Mouse (Mus musculus) megakaryocyte, embryonic 14.5 days (primary cell): ENCODE measurements around the gene Scn5a. TPM values are rescaled to one million over a fixed set of nuclear protein-coding genes. Genes with fewer than 3 reads are reported as not detected.

ENCODE experiments used
- H3K27me3 ChIP-seq: replicated peaks from 2 replicates; pipeline ENCODE3; 2012; ENCODE audit warnings: inconsistent platforms
- H3K36me3 ChIP-seq: replicated peaks from 2 replicates; pipeline ENCODE3; 2012; ENCODE audit warnings: low read length, inconsistent platforms, mixed read lengths
- H3K4me1 ChIP-seq: 2 replicates; pipeline ENCODE4 v1.6.1; 2012; ENCODE audit warnings: inconsistent platforms
- H3K4me3 ChIP-seq: replicated peaks from 2 replicates; pipeline ENCODE3; 2012; ENCODE audit warnings: moderate library complexity, mild to moderate bottlenecking, inconsistent platforms
- H3K9me3 ChIP-seq: 2 replicates; pipeline ENCODE4 v1.6.1; 2012; ENCODE audit warnings: inconsistent platforms
- FLI1 ChIP-seq: IDR thresholded peaks from 2 replicates; pipeline ENCODE4 v1.6.1; 2012; ENCODE audit warnings: low read length, inconsistent platforms, mixed read lengths
- GATA1 ChIP-seq: IDR thresholded peaks from 3 replicates; pipeline ENCODE4 v1.6.1; 2012; ENCODE audit warnings: mixed read lengths, low read length, inconsistent platforms, borderline replicate concordance
- polyA plus RNA-seq: library from polyadenylated mRNA; stranded (reverse); fragments of >175 nt; gene quantifications from 2 replicates; pipeline ENCODE4 v1.2.3, GENCODE M21; 2012; ENCODE audit warnings: low replicate concordance; ENCODE audit not compliant: insufficient read depth

Gene Scn5a
- polyA plus RNA-seq, 1 experiment, result 0.04 TPM

DNA sequence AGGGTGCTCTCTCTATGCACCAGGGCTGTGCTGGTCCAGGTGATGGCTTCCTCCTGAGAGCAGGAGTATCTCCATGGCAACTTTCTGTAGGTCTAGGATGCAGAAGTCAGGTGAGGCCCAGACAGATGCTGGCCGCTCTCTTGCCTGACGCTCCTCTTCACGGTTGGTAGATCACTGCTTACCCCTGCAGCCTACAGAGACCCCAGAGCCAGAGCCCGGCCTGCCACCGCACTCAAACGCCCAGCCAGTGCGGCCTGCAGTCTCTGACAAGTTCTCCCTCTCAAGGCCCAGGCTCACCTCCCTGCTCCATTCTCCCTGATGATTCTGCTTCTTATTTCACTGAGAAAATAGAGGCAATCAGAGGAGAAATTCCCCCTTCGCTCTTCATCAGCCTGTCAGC lies 31.7 kb downstream of the Scn5a start:
- TF ChIP-seq FLI1, result no peak
- TF ChIP-seq GATA1, result no peak
- peaks cover 15% of the 10 kb centered on the region for H3K9me3 ChIP-seq
- no peaks in the 10 kb centered on the region for H3K36me3 ChIP-seq
- H3K4me3 ChIP-seq, result no peak overlapping the region
- no peaks in the 10 kb centered on the region for H3K4me1 ChIP-seq
- peaks cover 25% of the 10 kb centered on the region for H3K27me3 ChIP-seq

DNA sequence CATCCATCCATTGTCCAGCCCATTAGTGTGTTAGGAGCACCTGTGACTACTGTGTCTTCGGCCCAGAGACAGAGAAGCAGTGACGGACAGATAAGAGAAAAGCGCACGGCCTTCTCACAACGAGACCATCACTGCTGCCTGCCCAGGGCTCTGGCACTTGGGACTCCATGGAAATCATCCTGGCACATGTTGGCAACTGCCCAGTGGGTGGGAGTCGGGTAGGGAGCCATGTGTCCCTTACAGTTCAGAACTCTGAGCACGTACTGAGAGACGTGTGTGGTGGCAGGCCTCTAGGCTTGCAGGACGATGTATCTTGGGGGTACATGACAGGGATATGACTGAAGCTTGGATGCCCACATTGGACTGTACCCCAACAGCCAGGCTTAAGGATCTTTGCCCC lies 38.1 kb downstream of the Scn5a start:
- Histone ChIP-seq H3K9me3 (no peaks in the 10 kb centered on the region), H3K4me1 (no peaks in the 10 kb centered on the region), H3K36me3 (no peaks in the 10 kb centered on the region), H3K4me3 (no peak overlapping the region), H3K27me3 (peaks cover 24% of the 10 kb centered on the region)
- TF ChIP-seq GATA1 (no peak), FLI1 (no peak)

DNA sequence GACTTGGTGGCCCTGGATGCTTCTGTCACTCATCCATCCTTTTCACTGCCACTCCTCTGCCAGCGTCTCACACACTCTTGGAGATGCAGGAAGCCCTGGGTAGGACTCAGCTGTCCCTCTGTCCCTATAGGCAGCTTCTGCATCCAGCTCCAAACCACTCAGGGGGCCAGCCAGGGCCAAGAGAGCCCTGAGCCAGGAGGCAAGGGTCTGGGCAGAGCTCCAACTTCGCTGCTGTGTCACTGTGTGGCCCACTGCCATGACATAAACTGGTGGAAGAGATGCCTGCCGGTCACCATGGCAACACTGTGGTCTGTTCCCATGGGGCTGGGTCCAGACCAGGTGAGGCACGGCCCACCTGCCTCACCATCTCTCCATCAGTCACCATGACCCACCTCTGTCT lies 41.0 kb downstream of the Scn5a start:
- Histone ChIP-seq H3K27me3 (peaks cover 21% of the 10 kb centered on the region), H3K9me3 (no peaks in the 10 kb centered on the region), H3K36me3 (no peaks in the 10 kb centered on the region), H3K4me1 (no peaks in the 10 kb centered on the region), H3K4me3 (no peak overlapping the region)
- TF ChIP-seq GATA1 (no peak), FLI1 (no peak)

DNA sequence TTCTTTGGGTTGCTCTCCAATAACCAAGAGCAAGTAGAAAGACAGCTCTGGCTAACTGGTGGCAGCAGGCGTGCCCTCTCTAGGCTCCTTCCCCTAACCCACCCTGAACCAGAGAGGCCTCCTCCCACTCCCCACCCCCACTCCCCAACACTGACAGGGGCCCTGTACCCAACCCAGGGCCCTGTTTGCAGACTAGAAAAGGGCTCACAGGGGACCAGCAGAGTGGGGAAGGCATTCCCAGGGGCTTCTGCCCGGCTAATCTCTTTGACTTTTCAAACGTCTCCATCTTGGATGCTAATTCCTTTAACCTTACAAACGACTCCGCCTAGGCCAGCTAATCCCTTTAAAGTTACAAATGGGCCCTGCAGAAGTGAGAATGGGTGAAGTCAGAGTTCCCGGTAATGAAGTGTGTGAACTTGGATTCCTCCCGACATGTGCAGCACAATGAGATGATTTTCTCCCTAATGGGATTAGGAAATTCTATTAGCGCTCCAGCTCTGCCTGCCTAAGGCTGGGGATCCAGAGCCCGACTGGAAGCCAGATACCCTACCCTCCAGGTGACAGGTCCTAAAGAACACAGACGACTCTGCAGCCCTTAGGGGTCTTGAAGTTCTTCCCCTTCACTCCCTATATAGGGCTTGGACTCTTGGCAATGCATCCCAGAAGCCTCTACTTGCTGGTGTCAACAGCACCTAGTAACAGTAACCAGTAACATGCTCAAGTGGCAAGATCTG lies 47.0 kb downstream of the Scn5a start:
- Histone ChIP-seq H3K9me3 (no peaks in the 10 kb centered on the region), H3K36me3 (no peaks in the 10 kb centered on the region), H3K4me3 (no peak overlapping the region), H3K4me1 (no peaks in the 10 kb centered on the region), H3K27me3 (peaks cover 37% of the 10 kb centered on the region)
- TF ChIP-seq GATA1 (no peak), FLI1 (no peak)

DNA sequence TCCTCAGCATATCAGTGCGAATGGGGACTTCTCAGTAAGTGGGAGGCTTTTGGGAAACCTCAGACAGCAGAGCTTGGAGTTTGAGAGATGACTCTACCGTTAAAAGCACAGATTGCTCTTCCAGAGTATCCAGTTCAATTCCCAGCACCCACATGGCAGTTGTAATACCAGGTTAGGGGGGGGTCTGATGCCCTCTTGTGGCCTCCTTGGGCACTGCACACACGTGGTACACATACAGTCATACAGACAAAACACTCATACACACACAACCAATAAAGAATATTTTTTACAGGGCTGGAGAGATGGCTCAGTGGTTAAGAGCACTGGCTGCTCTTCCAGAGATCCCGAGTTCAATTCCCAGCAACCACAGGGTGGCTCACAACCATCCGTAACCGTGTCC lies 54.3 kb downstream of the Scn5a start:
- H3K36me3 ChIP-seq, result no peaks in the 10 kb centered on the region
- peaks cover 25% of the 10 kb centered on the region for H3K9me3 ChIP-seq
- no peak for TF ChIP-seq GATA1
- TF ChIP-seq FLI1, result no peak
- no peak overlapping the region for H3K4me3 ChIP-seq
- peaks cover 8% of the 10 kb centered on the region for H3K27me3 ChIP-seq
- no peaks in the 10 kb centered on the region for H3K4me1 ChIP-seq

DNA sequence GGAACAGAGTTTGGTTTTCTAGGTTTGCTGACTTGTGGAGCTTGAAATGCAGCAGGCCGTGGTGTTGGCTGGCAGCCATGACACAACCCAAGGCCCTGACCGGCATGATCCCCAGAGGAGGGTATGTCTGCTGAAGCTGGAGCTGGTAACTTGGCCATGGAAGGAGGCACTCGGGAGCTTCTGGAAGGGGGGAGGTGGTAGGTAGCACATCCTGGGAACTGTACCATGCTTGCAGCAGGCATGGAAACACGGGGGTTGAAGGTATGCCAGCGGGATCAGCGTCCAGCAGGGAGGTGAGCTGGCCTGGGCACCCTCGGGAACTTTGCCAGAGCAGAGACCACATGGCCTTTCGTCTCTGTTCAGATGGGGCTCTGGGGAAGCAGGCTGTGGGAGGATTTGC lies 55.5 kb downstream of the Scn5a start:
- TF ChIP-seq FLI1, result no peak
- no peak for TF ChIP-seq GATA1
- no peak overlapping the region for H3K4me3 ChIP-seq
- no peaks in the 10 kb centered on the region for H3K4me1 ChIP-seq
- peaks cover 25% of the 10 kb centered on the region for H3K9me3 ChIP-seq
- no peaks in the 10 kb centered on the region for H3K36me3 ChIP-seq
- peaks cover 5% of the 10 kb centered on the region for H3K27me3 ChIP-seq

DNA sequence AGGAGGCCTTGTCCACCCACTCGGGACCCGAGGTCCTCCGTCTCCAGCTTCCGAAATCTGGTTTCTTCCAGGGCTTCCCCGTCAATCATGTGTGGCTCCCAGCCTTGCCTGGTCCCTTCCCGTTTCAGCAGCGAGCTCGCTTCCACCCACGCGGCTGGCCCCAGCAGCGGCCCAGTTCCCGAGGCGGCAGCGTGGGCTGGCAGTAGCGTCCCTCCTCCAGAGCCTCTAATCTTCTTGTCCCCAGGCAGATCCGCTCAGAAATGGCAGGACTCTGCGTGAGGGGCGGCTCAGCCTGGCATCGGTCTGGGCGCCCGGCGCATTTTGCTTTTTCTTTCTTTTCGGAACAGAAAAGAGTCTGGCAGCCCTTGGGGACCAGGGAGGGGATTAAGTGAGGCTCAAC lies 59.7 kb downstream of the Scn5a start:
- no peak overlapping the region for H3K4me3 ChIP-seq
- TF ChIP-seq GATA1, result no peak
- TF ChIP-seq FLI1, result no peak
- H3K27me3 ChIP-seq, result peaks cover 30% of the 10 kb centered on the region
- no peaks in the 10 kb centered on the region for H3K4me1 ChIP-seq
- H3K36me3 ChIP-seq, result no peaks in the 10 kb centered on the region
- H3K9me3 ChIP-seq, result peaks cover 17% of the 10 kb centered on the region

DNA sequence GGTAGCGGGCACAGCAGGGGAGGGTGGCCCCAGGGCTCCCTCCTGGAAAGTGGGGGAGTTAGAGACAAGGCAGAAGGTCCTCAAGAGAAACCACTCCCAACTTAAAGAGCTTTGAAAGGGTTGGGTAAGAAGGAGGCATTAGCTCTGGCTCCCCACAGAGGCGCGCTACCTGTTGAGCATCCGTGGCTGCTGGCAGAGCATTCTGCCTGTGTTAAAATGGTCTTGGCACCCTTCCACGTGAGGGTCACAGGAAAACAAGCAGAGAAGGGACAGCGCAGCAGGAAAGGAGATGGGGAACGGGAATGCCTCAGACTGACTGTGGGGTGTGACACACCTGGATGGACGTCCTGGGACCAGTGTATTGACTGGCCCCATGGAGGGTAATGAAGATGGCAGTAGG lies 60.6 kb downstream of the Scn5a start:
- Histone ChIP-seq H3K4me1 (no peaks in the 10 kb centered on the region), H3K4me3 (no peak overlapping the region), H3K9me3 (peaks cover 7% of the 10 kb centered on the region), H3K36me3 (no peaks in the 10 kb centered on the region), H3K27me3 (peaks cover 34% of the 10 kb centered on the region)
- TF ChIP-seq GATA1 (no peak), FLI1 (no peak)

DNA sequence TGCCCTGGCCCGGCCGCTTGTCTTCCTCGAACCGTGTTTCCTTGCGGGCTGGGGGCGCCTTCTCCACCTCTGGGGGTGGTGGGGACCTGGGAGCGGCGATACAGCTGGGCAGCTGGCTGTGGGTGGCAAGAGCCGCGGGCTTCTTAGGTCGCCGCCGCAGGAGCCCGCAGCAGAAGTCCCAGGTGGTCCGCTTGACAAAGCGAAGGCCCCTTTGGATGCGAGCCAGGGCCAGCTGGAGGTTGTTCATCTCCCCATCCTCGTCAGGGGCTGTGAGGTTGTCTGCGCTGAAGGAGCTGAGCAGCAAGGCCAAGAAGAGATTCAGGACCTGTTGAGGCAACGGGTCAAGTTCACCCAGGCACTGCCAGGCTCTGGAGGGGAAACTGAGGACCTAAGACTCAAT lies 61.3 kb downstream of the Scn5a start:
- H3K27me3 ChIP-seq, result peaks cover 34% of the 10 kb centered on the region
- no peak overlapping the region for H3K4me3 ChIP-seq
- H3K36me3 ChIP-seq, result no peaks in the 10 kb centered on the region
- no peaks in the 10 kb centered on the region for H3K4me1 ChIP-seq
- peaks cover 1% of the 10 kb centered on the region; the same call in 1 of the 2 replicates for H3K9me3 ChIP-seq
- TF ChIP-seq FLI1 (no peak), GATA1 (no peak)

DNA sequence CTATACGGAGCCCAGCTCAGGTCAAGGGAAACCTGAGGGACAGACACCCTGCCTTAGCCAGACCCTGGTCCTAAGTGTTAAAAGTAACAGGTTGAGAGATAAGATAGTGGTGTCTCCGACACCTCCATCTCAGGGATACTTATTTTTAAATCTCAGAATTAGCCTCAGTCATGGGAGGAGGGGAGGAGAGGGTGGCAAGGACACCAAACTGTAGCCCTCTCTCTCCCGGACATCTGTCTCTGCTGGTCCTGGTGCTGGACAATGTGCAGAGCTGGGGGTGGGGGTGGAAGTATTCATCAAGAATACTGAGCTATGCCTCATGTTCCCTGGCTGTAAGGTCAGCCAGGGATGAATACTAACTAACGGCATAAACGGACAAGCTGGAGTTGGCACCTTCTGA lies 62.0 kb downstream of the Scn5a start:
- Histone ChIP-seq H3K9me3 (no peaks in the 10 kb centered on the region), H3K4me1 (no peaks in the 10 kb centered on the region), H3K4me3 (no peak overlapping the region), H3K27me3 (peaks cover 34% of the 10 kb centered on the region), H3K36me3 (no peaks in the 10 kb centered on the region)
- TF ChIP-seq FLI1 (no peak), GATA1 (no peak)
